Mouse (Mus musculus) limb, embryonic 14.5 days (tissue): ENCODE results near the gene Pgm5. TPM values are rescaled to one million over a fixed set of nuclear protein-coding genes. Genes with fewer than 3 reads are reported as not detected.

Experiments
- ATAC-seq: fragments of 200-750 bp; cut with Nextera tagmentation; 2 replicates; pipeline ENCODE4 v1.8.0; 2017; ENCODE audit warnings: low read depth, moderate number of reproducible peaks, moderate TSS enrichment; ENCODE audit not compliant: low FRiP score
- DNase-seq: peaks from one replicate; pipeline ENCODE4 v3.0.0-alpha.2; 2015; ENCODE audit warnings: low spot score
- H3K27ac ChIP-seq: fragments of 300-500 bp; sonication (generic); replicated peaks from 2 replicates; pipeline ENCODE4 v1.5.1; 2014; ENCODE audit warnings: low read depth, mild to moderate bottlenecking, low read length, moderate library complexity, mixed read lengths
- H3K27me3 ChIP-seq: fragments of 300-500 bp; sonication (generic); 2 replicates; pipeline ENCODE4 v1.6.1; 2014; ENCODE audit warnings: low read length, mixed read lengths; ENCODE audit not compliant: control insufficient read depth, insufficient read depth
- H3K36me3 ChIP-seq: fragments of 300-500 bp; sonication (generic); 2 replicates; pipeline ENCODE4 v1.6.1; 2014; ENCODE audit warnings: mild to moderate bottlenecking, low read length, moderate library complexity, mixed read lengths; ENCODE audit not compliant: control insufficient read depth, insufficient read depth
- H3K4me1 ChIP-seq: fragments of 300-500 bp; sonication (generic); 2 replicates; pipeline ENCODE4 v1.6.1; 2014; ENCODE audit warnings: antibody characterized with exemption, low read length, mixed read lengths; ENCODE audit not compliant: control insufficient read depth, insufficient read depth
- H3K4me2 ChIP-seq: fragments of 300-500 bp; sonication (generic); replicated peaks from 2 replicates; pipeline ENCODE4 v1.6.1; 2014; ENCODE audit warnings: low read depth, mild to moderate bottlenecking, low read length, moderate library complexity; ENCODE audit not compliant: severe bottlenecking
- H3K4me3 ChIP-seq: fragments of 300-500 bp; sonication (generic); replicated peaks from 2 replicates; pipeline ENCODE4 v1.5.1; 2014; ENCODE audit warnings: low read length
- H3K9ac ChIP-seq: fragments of 300-500 bp; sonication (generic); 2 replicates; pipeline ENCODE4 v1.6.1; 2014; ENCODE audit warnings: mild to moderate bottlenecking, low read depth, low read length, moderate library complexity; ENCODE audit not compliant: severe bottlenecking
- H3K9me3 ChIP-seq: fragments of 300-500 bp; sonication (generic); 2 replicates; pipeline ENCODE4 v1.6.1; 2016; ENCODE audit warnings: low read length; ENCODE audit not compliant: control insufficient read depth
- POLR2A ChIP-seq: fragments of 200-500 bp; IDR thresholded peaks from 2 replicates; pipeline ENCODE4 v1.8.0; 2012; ENCODE audit warnings: inconsistent platforms, mild to moderate bottlenecking, moderate library complexity, borderline replicate concordance; ENCODE audit not compliant: insufficient read depth, insufficient read length; ENCODE audit errors: extremely low read depth
- WGBS: fragments of 180-500 bp; shearing (Covaris S2); extraction: QIAGEN DNeasy Blood & Tissue Kit; methylation state at CpG from one replicate; pipeline ENCODE4 v1.1.7; 2014; 5-methylcytosine and 5-hydroxymethylcytosine counted together
- polyA plus RNA-seq, 2 experiments: library from polyadenylated mRNA; depleted of rRNA in 1 of 2; stranded (reverse) in 1 of 2; unstranded in 1 of 2; fragments of >200 nt; fragmentation: Nextera tagmentation in 1 of 2; extraction: Ambion mirVana in 1 of 2; gene quantifications; 2 replicates each; pipeline versions ENCODE4 v1.2.1 to v1.2.3; 2012 to 2014

Gene Pgm5
- polyA plus RNA-seq, 2 experiments, result 2.6 to 18.2 TPM

- H3K9ac ChIP-seq, result no peak overlapping the region
- no peak for TF ChIP-seq POLR2A
- no peaks in the 10 kb centered on the region for H3K9me3 ChIP-seq
- no peaks in the 10 kb centered on the region for H3K27me3 ChIP-seq
- no peak for ATAC-seq
- no peaks in the 10 kb centered on the region for H3K36me3 ChIP-seq
- 83% methylated on average over 3 of the region's 3 CpGs for WGBS
- H3K4me1 ChIP-seq, result 0 out of 2 replicates have a peak, but pooled peaks cover 3% of the 10 kb centered on the region
- DNase-seq, result no peak
- no peak overlapping the region for H3K4me3 ChIP-seq
- H3K4me2 ChIP-seq, result no peak overlapping the region
- H3K27ac ChIP-seq, result no peak overlapping the region
These were observed 19.6 kb downstream of the Pgm5 start for GRCm38 (mm10) chr19:24842080-24842479.

GRCm38 (mm10) chr19:24824517-24824916 lies 37.1 kb downstream of the Pgm5 start:
- Histone ChIP-seq H3K9me3 (no peaks in the 10 kb centered on the region), H3K4me1 (no peaks in the 10 kb centered on the region), H3K4me2 (no peak overlapping the region), H3K27ac (no peak overlapping the region), H3K9ac (no peak overlapping the region), H3K36me3 (no peaks in the 10 kb centered on the region), H3K27me3 (no peaks in the 10 kb centered on the region), H3K4me3 (no peak overlapping the region)
- DNase-seq (no peak), ATAC-seq (no peak)
- TF ChIP-seq POLR2A, result no peak
- 85% methylated on average over 4 of the region's 4 CpGs for WGBS

GRCm38 (mm10) chr19:24815661-24816221 lies 45.9 kb downstream of the Pgm5 start:
- 67% methylated on average over 12 of the region's 12 CpGs for WGBS
- Histone ChIP-seq H3K9me3 (no peaks in the 10 kb centered on the region), H3K27ac (no peak overlapping the region), H3K4me2 (no peak overlapping the region), H3K4me1 (no peaks in the 10 kb centered on the region; the same call in 1 of the 2 replicates), H3K36me3 (no peaks in the 10 kb centered on the region), H3K9ac (no peak overlapping the region), H3K27me3 (no peaks in the 10 kb centered on the region), H3K4me3 (no peak overlapping the region)
- TF ChIP-seq POLR2A, result no peak
- DNase-seq, result no peak
- ATAC-seq, result no peak

- H3K27ac ChIP-seq, result no peak overlapping the region
- H3K4me2 ChIP-seq, result no peak overlapping the region
- H3K36me3 ChIP-seq, result no peaks in the 10 kb centered on the region
- ATAC-seq (no peak), DNase-seq (no peak)
- H3K4me3 ChIP-seq, result no peak overlapping the region
- no peak for TF ChIP-seq POLR2A
- 72% methylated on average over 8 of the region's 8 CpGs for WGBS
- no peaks in the 10 kb centered on the region; the same call in 1 of the 2 replicates for H3K4me1 ChIP-seq
- no peak overlapping the region for H3K9ac ChIP-seq
- no peaks in the 10 kb centered on the region for H3K27me3 ChIP-seq
- H3K9me3 ChIP-seq, result no peaks in the 10 kb centered on the region
These were observed 48.8 kb downstream of the Pgm5 start for GRCm38 (mm10) chr19:24812861-24813293.

GRCm38 (mm10) chr19:24812106-24812810 lies 49.4 kb downstream of the Pgm5 start:
- no peaks in the 10 kb centered on the region for H3K27me3 ChIP-seq
- ATAC-seq, result no peak
- no peaks in the 10 kb centered on the region; the same call in 1 of the 2 replicates for H3K4me1 ChIP-seq
- H3K4me2 ChIP-seq, result no peak overlapping the region
- DNase-seq, result no peak
- no peak overlapping the region for H3K4me3 ChIP-seq
- H3K36me3 ChIP-seq, result no peaks in the 10 kb centered on the region
- no peak for TF ChIP-seq POLR2A
- H3K9me3 ChIP-seq, result no peaks in the 10 kb centered on the region
- no peak overlapping the region for H3K9ac ChIP-seq
- 80% methylated on average over 7 of the region's 7 CpGs for WGBS
- no peak overlapping the region for H3K27ac ChIP-seq
